Mouse (Mus musculus): Measurements from ENCODE around the gene Fbln7. TPM values are rescaled to one million over a fixed set of nuclear protein-coding genes. Genes with fewer than 3 reads are reported as not detected.

Gene Fbln7
- 0.35 and 0.40 TPM in 2 replicates for polyA plus RNA-seq (2015; fragmentation: Nextera tagmentation; extraction: Ambion mirVana)

DNA sequence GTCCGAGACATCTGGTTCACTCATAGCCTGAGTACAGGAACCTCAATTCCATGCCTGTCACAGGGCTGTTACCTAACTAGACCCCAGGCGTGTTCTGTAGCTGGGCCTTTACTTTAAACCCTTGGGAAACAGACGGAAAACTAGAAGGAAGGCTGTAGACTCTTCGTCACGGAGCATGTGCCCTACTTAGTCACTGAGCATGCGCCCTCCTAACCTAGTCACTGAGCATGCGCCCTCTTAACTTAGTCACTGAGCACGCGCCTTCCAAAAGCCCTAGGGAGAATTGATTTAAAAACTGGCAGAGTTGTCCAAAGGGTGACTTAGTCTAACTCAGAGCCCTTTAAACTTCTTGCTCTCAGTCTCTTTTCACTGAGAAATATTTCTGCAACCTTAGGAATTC, at the start of gene Fbln7:
Gene Fbln7, plus strand, starts transcription at position 346 of the 400 bp plus-strand sequence.
- H3K9me3 ChIP-seq (replicated peaks): no peaks in the 10 kb centered on the region
- H3K4me3 ChIP-seq (replicated peaks): peak within 1 kb of the TSS; percentile 33
- WGBS (ENCODE audit: insufficient replicate concordance): 71% methylated on average over 9 of the region's 9 CpGs
- H3K27ac ChIP-seq (replicated peaks): no peak within 1 kb of the TSS
- peaks cover 40% of the 10 kb centered on the region for H3K27me3 ChIP-seq
- H3K9ac ChIP-seq: no peak within 1 kb of the TSS
- H3K4me2 ChIP-seq: peak within 1 kb of the TSS; percentile 57
- H3K36me3 ChIP-seq (replicated peaks): no peaks in the 10 kb centered on the region
- no peaks in the 10 kb centered on the region for H3K4me1 ChIP-seq (replicated peaks)
- no peak for ATAC-seq (ENCODE audit: insufficient read depth)

DNA sequence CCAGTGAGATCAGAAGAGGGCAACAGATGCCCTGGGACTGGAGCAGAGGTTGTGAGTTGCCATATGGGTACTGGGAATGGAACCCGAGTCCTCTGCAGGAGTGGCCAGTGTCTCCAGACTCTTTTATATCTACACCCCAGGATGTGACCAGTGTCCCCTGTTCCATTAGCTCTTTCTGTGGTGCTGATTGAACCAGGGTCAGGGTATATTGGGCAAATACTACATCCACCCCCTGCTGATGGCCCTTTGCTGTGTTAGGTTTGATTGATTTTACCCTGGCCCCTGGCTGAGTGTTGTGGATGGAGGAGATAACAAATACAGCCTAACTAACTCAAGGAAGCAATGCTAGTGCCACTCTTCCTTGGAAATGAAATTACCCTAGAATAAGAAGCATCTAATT, 46.5 kb upstream of the Fbln7 start:
- Histone ChIP-seq H3K27ac (replicated peaks) (no peak overlapping the region), H3K4me1 (replicated peaks) (peaks cover 29% of the 10 kb centered on the region), H3K4me3 (replicated peaks) (no peak overlapping the region), H3K9ac (no peak overlapping the region), H3K27me3 (peaks cover 11% of the 10 kb centered on the region), H3K4me2 (no peak overlapping the region), H3K9me3 (replicated peaks) (no peaks in the 10 kb centered on the region), H3K36me3 (replicated peaks) (no peaks in the 10 kb centered on the region)
- ATAC-seq (ENCODE audit: insufficient read depth): no peak
- WGBS (ENCODE audit: insufficient replicate concordance): 76% methylated on average over 1 of the region's 1 CpGs

DNA sequence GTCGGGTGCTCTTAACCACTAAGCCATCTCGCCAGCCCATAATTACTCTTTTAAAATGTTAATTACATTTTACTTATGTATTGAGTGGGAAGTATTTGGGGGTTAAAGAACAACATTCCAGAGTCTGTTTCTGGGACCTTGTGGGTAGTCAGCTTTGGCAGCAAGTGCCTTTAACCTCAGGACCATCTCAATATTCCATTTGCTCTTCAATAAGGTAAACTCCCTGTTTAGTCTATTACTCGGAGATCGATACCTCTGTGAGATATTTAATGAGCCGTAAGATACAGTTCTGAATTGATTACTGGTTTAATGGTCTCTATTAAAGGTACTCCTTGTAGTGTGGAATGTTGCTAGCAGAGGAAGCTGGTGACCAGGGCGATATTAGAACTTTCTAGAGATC, 45.9 kb upstream of the Fbln7 start:
- WGBS (ENCODE audit: insufficient replicate concordance): 47% methylated on average over 6 of the region's 6 CpGs
- H3K27me3 ChIP-seq: peaks cover 11% of the 10 kb centered on the region
- peak overlapping the region; percentile 80 for H3K4me2 ChIP-seq
- no peaks in the 10 kb centered on the region for H3K36me3 ChIP-seq (replicated peaks)
- H3K27ac ChIP-seq (replicated peaks): 0 out of 2 replicates have a peak overlapping the region, but pooled peaks have one; percentile 6
- no peaks in the 10 kb centered on the region for H3K9me3 ChIP-seq (replicated peaks)
- H3K4me3 ChIP-seq (replicated peaks): peak overlapping the region; percentile 92
- H3K4me1 ChIP-seq (replicated peaks): peaks cover 29% of the 10 kb centered on the region
- H3K9ac ChIP-seq: peak overlapping the region; percentile 28; the same call in 1 of the 2 replicates
- ATAC-seq (ENCODE audit: insufficient read depth): no peak

DNA sequence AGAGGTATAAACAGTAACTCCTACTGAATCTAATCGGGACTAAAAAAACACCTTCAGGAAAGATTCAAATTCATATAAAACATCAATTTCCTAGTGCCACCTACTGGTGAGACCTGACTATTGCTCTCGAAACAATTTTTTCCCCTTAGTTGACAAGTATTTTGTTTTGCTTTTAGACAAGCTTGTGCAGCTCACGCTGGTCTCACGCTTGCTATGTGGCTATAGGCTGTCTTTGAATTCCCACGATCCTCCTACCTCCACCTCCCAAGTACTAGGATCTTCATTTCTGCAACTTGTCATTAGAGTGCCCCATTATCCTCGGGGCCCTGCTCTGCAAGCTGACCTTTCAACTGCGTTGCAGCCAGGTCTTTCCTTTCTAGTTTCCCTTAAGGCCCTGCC, 45.4 kb upstream of the Fbln7 start:
- Histone ChIP-seq H3K9me3 (replicated peaks) (no peaks in the 10 kb centered on the region), H3K4me1 (replicated peaks) (peaks cover 29% of the 10 kb centered on the region), H3K27me3 (peaks cover 11% of the 10 kb centered on the region), H3K4me2 (peak overlapping the region; percentile 80), H3K27ac (replicated peaks) (peak overlapping the region; percentile 91), H3K4me3 (replicated peaks) (peak overlapping the region; percentile 92), H3K9ac (peak overlapping the region; percentile 28), H3K36me3 (replicated peaks) (no peaks in the 10 kb centered on the region)
- peak; percentile 16 for ATAC-seq (ENCODE audit: insufficient read depth)
- under 1% methylated on average over 7 of the region's 7 CpGs for WGBS (ENCODE audit: insufficient replicate concordance)

DNA sequence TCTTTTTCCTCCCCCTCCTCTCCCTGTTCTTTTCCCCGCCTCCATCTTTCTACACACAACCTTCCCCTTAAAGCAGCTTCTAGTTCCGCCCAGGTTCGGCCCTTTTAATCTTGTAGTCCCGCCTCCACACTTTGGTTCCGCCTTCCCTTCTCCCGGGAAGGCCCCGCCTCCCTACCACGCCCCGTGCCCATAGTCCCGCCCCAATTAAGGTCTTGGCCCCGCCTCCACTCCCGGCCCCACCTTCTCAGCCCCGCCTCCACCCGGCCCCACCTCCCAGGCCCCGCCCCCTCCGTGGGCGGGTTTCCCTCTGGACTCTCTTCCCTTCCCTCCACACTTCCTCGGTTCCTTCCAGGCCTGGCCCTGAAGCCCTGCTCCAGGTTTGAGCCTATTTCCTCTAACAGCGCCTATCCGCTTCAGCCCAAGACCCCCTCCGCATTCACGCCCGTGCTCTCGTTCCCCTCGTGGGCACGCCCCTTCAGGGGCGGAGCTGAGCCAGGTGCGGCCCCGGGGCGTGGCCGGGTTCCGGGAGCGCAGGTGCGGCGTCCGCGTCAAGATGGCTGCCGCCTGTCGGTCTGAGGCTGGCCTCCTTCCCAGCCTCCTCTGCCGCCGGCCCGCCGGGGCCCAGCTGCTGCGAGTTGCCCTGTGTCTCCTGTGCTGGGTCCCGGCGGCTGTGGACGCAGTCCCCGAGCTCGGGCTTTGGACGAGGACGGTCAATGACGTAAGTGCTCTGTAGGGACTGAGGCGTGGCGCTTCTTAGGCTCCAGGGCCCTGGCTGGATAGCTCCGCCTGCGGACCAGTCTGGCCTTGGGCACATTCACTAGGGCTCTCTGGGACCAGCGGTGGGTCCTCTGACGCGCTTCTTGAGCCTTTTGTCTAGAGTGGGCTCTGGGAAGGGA, 44.7 kb upstream of the Fbln7 start, which contains the start of gene Tmem87b:
Gene Tmem87b, plus strand, starts transcription at position 333 of the 896 bp plus-strand sequence.
- WGBS (ENCODE audit: insufficient replicate concordance): under 1% methylated on average over 59 of the region's 59 CpGs
- Histone ChIP-seq H3K9ac (peak within 1 kb of the TSS; percentile 71), H3K36me3 (replicated peaks) (no peaks in the 10 kb centered on the region)

DNA sequence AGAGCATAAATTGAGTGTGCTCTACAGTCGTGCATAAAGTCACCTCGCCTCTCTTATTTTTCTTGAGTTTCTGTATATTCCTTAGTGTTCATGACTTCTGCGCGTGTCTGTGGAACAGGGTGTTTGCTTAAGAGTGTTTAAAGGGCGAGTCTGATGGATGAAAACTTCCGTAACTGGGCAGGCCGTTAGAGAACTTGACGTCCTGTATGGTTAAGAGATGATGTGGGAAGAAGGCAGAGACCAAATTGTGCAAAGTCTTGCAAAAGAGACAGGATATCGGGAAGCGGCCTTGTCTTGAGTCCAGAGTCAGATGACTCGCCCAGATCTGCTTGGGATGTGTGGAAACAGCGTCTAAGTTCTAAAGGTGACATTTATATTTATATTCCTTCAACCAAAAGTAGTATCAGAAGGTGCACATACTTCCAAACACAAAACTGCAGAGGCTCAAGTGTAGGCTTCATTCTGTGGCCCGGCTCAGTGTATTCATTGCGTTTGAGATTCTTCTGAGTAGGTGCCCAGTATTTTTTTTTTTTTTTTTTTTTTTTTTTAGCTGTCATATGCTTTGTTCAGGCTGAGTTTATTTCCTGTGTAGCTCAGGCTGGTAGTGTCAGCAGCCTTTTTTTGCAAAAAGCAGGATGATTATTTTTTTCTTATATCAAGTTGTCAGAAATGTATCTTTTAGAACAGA, 43.7 kb upstream of the Fbln7 start:
- Histone ChIP-seq H3K9ac (peak overlapping the region; percentile 71), H3K4me1 (replicated peaks) (peaks cover 29% of the 10 kb centered on the region), H3K4me2 (peak overlapping the region; percentile 80), H3K4me3 (replicated peaks) (peak overlapping the region; percentile 92), H3K27me3 (peaks cover 11% of the 10 kb centered on the region), H3K27ac (replicated peaks) (peak overlapping the region; percentile 91), H3K9me3 (replicated peaks) (no peaks in the 10 kb centered on the region), H3K36me3 (replicated peaks) (no peaks in the 10 kb centered on the region)
- WGBS (ENCODE audit: insufficient replicate concordance): 19% methylated on average over 14 of the region's 14 CpGs
- no peak for ATAC-seq (ENCODE audit: insufficient read depth)

More for the DNA sequence above, 44.7 kb upstream of the Fbln7 start, which contains the start of gene Tmem87b:
- Histone ChIP-seq H3K27me3 (peaks cover 11% of the 10 kb centered on the region), H3K27ac (replicated peaks) (peak within 1 kb of the TSS; percentile 91), H3K9me3 (replicated peaks) (no peaks in the 10 kb centered on the region), H3K4me1 (replicated peaks) (peaks cover 29% of the 10 kb centered on the region), H3K4me3 (replicated peaks) (peak within 1 kb of the TSS; percentile 92), H3K4me2 (peak within 1 kb of the TSS; percentile 80)
- peak; percentile 88 for ATAC-seq (ENCODE audit: insufficient read depth)

DNA sequence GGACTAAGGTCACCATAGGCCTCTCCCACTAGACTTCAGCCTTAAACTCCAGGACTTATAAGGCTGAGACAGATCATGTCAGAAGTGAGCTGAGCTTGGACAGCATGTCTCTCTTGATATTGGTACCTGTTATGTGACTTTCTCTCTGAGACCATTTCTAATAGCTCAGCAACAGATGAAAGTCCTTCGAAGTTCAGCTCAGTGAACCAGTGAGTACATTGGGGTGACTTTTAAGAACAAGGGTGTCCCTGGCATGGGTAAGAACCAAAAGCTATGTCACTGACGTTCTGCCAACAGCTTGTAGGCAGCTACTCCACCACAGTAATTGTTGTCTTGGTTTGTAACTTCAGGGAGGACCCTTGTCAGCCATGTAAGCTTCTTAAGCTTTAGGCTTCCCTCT, 42.1 kb upstream of the Fbln7 start:
- Histone ChIP-seq H3K9me3 (replicated peaks) (no peaks in the 10 kb centered on the region), H3K4me3 (replicated peaks) (no peak overlapping the region), H3K9ac (no peak overlapping the region), H3K4me1 (replicated peaks) (peaks cover 29% of the 10 kb centered on the region), H3K27ac (replicated peaks) (no peak overlapping the region), H3K36me3 (replicated peaks) (no peaks in the 10 kb centered on the region), H3K4me2 (no peak overlapping the region), H3K27me3 (peaks cover 3% of the 10 kb centered on the region)
- 65% methylated on average over 2 of the region's 2 CpGs for WGBS (ENCODE audit: insufficient replicate concordance)
- no peak for ATAC-seq (ENCODE audit: insufficient read depth)

DNA sequence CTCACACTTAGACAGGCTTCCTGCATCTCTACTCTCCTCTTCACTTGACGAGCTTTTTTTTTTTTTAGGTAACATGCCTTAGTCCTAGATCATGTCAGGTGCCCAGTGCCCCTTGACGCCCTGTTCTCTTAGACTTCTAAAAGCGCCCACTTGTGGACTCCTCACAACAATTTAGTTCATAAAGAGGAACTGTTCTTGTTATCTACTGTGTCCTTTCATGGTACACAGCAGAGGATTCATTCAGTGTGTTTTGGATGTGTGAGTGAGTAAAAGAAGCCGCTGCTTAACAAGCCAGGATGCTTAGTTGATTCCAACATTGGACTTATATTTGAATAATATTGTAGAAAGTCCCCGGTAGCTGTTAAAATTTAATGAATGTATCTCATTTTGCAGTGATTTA, 38.9 kb upstream of the Fbln7 start:
- Histone ChIP-seq H3K4me1 (replicated peaks) (peaks cover 11% of the 10 kb centered on the region), H3K36me3 (replicated peaks) (peaks cover 20% of the 10 kb centered on the region; the same call in 1 of the 2 replicates), H3K27me3 (no peaks in the 10 kb centered on the region), H3K9ac (no peak overlapping the region), H3K9me3 (replicated peaks) (no peaks in the 10 kb centered on the region), H3K4me2 (no peak overlapping the region), H3K27ac (replicated peaks) (no peak overlapping the region), H3K4me3 (replicated peaks) (no peak overlapping the region)
- 75% methylated on average over 5 of the region's 5 CpGs for WGBS (ENCODE audit: insufficient replicate concordance)
- no peak for ATAC-seq (ENCODE audit: insufficient read depth)

DNA sequence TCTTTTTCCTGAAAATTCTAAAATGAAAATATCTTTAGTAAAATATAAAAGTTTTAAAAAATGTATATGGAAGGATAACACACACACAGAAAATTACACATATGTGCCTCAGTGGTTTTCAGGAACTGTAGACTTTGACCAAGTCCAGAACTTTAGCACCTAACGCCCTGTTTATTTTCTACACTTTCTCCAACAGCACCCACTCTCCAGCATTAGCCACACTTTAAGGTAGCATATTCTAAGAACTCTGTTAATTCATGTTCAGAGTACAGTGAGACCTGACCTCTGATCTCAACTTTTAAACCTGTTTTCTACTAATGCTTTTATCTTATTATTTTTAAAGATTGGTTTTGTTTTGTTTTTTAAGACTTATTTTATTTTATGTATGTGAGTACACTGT, 35.0 kb upstream of the Fbln7 start:
- Histone ChIP-seq H3K4me3 (replicated peaks) (no peak overlapping the region), H3K4me2 (no peak overlapping the region), H3K9me3 (replicated peaks) (no peaks in the 10 kb centered on the region), H3K36me3 (replicated peaks) (peaks cover 35% of the 10 kb centered on the region), H3K27ac (replicated peaks) (no peak overlapping the region), H3K27me3 (no peaks in the 10 kb centered on the region), H3K4me1 (replicated peaks) (no peaks in the 10 kb centered on the region), H3K9ac (no peak overlapping the region)
- no peak for ATAC-seq (ENCODE audit: insufficient read depth)
- whole genome bisulfite sequencing (ENCODE audit: insufficient replicate concordance): 78% methylated on average over 1 of the region's 1 CpGs

DNA sequence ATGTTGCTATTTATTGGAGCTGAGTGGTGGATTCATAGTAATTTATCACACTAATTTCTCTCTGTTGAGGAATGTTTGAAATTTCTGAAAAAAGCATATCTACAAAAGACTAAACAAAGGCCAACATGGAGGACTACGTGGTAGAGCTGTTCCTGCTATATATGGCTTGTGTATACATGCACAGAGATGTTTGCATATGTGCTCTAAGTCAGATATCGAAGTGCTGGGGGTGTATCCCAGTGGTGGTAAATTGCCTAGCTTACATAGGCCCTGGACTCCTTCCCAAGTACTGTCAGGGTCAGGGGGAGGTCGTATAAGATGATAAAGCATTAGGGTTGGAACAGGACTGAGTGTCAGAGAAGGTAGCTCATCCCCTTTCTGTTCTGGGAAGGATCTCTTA, 30.2 kb upstream of the Fbln7 start:
- no peaks in the 10 kb centered on the region for H3K4me1 ChIP-seq (replicated peaks)
- no peak overlapping the region for H3K4me3 ChIP-seq (replicated peaks)
- 62% methylated on average over 3 of the region's 3 CpGs for WGBS (ENCODE audit: insufficient replicate concordance)
- H3K9me3 ChIP-seq (replicated peaks): no peaks in the 10 kb centered on the region
- no peak overlapping the region for H3K4me2 ChIP-seq
- peaks cover 52% of the 10 kb centered on the region for H3K36me3 ChIP-seq (replicated peaks)
- H3K27me3 ChIP-seq: no peaks in the 10 kb centered on the region
- H3K27ac ChIP-seq (replicated peaks): no peak overlapping the region
- ATAC-seq (ENCODE audit: insufficient read depth): no peak
- no peak overlapping the region for H3K9ac ChIP-seq

DNA sequence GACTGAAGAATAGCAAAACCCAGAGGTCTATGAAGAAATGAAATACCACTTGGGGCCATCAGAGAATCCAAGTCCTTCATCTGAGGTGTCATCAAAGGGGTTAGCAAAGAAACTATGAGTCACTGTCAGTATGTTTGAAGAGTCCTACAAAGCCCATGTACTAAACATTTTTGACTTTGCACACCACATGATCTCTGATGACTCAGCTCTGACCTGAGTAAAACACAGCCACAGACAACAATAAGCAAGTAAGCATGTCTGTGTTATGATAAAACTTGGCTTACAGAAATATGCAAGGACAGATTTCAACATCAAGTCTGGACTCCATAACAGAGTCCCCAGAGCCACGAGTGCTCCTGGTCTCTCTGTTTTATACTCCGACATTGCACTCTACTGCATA, 29.7 kb upstream of the Fbln7 start:
- H3K4me2 ChIP-seq: no peak overlapping the region
- H3K4me1 ChIP-seq (replicated peaks): no peaks in the 10 kb centered on the region
- 66% methylated on average over 2 of the region's 2 CpGs for WGBS (ENCODE audit: insufficient replicate concordance)
- H3K9ac ChIP-seq: no peak overlapping the region
- no peaks in the 10 kb centered on the region for H3K9me3 ChIP-seq (replicated peaks)
- H3K27me3 ChIP-seq: no peaks in the 10 kb centered on the region
- H3K27ac ChIP-seq (replicated peaks): no peak overlapping the region
- 0 out of 2 replicates have a peak, but pooled peaks have one; percentile 15 for ATAC-seq (ENCODE audit: insufficient read depth)
- peaks cover 52% of the 10 kb centered on the region for H3K36me3 ChIP-seq (replicated peaks)
- no peak overlapping the region for H3K4me3 ChIP-seq (replicated peaks)

Data from liver, embryonic 15.5 days (tissue).